Mouse (Mus musculus) ES-E14 (cell line): Measurements from ENCODE around the gene Wnt3a.

Experiments
- CHD2 ChIP-seq: IDR thresholded peaks from 2 replicates; pipeline ENCODE4 v1.6.1; 2014; ENCODE audit warnings: mild to moderate bottlenecking, low read depth, low read length, inconsistent platforms
- HCFC1 ChIP-seq: IDR thresholded peaks from 2 replicates; pipeline ENCODE4 v1.6.1; 2012; ENCODE audit warnings: low read length, inconsistent platforms, borderline replicate concordance; ENCODE audit not compliant: insufficient read depth
- ZC3H11A ChIP-seq: IDR thresholded peaks from 2 replicates; pipeline ENCODE4 v1.6.1; 2012; ENCODE audit warnings: low read depth, mild to moderate bottlenecking, inconsistent platforms, low read length, borderline replicate concordance

DNA sequence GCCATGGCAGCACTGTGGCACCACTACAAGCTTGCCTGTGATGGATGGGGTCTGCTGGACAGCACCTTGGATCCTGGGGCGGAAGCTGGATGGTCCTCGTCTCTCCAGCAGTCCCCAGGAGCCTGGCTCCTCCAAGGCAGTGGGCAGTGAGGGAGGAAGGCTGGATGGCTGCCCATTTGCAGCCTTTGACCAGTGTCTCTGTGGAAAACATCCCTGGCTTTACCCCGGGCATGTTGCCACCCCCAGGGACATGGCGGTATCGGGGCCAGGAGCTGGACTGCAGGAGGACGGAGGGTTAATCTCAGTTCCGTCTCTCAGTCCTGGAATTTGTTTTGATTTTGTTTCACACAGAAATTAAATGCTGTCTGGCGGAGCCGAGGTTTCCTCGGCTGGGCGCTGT is 23.4 kb upstream of the Wnt3a start:
- TF ChIP-seq HCFC1 (no peak), CHD2 (no peak), ZC3H11A (no peak)
